Mouse (Mus musculus) CH12.LX (cell line): Measurements from ENCODE around the gene Zdhhc8.

ENCODE experiments used
- CHD1 ChIP-seq: IDR thresholded peaks from 2 replicates; pipeline ENCODE4 v1.6.1; 2012; ENCODE audit warnings: low read depth, low read length, improper control_type of control experiment, inconsistent platforms
- CHD2 ChIP-seq: IDR thresholded peaks from 2 replicates; pipeline ENCODE4 v1.6.1; 2011; ENCODE audit warnings: low read length, improper control_type of control experiment
- CTCF ChIP-seq, 2 experiments: IDR thresholded peaks in 1 of 2; conservative IDR thresholded peaks in 1 of 2; 2 replicates each; pipeline ENCODE4 v1.5.1; 2011 to 2012; ENCODE audit warnings: low read depth in 2 of 2, low read length in 2 of 2, improper control_type of control experiment in 1 of 2, inconsistent platforms in 1 of 2, mild to moderate bottlenecking in 1 of 2, moderate library complexity in 1 of 2
- EP300 ChIP-seq: IDR thresholded peaks from 2 replicates; pipeline ENCODE4 v1.6.1; 2011; ENCODE audit warnings: low read length, improper control_type of control experiment
- MAFK ChIP-seq: IDR thresholded peaks from 2 replicates; pipeline ENCODE4 v1.6.1; 2011; ENCODE audit warnings: low read length, improper control_type of control experiment; ENCODE audit not compliant: insufficient replicate concordance
- MAZ ChIP-seq: IDR thresholded peaks from 2 replicates; pipeline ENCODE4 v1.6.1; 2012; ENCODE audit warnings: low read depth, mild to moderate bottlenecking, inconsistent platforms, low read length, improper control_type of control experiment, moderate library complexity
- MEF2A ChIP-seq: IDR thresholded peaks from 2 replicates; pipeline ENCODE4 v1.6.1; 2014; ENCODE audit warnings: low read depth, mild to moderate bottlenecking, inconsistent platforms, low read length, improper control_type of control experiment, borderline replicate concordance
- NELFE ChIP-seq: IDR thresholded peaks from 2 replicates; pipeline ENCODE4 v1.6.1; 2011; ENCODE audit warnings: low read depth, low read length, improper control_type of control experiment
- POLR2A ChIP-seq: IDR thresholded peaks from 2 replicates; pipeline ENCODE4 v1.6.1; 2011; ENCODE audit warnings: low read depth, mild to moderate bottlenecking, improper control_type of control experiment, low read length
- POLR2AphosphoS2 ChIP-seq: IDR thresholded peaks from 2 replicates; pipeline ENCODE4 v1.6.1; 2011; ENCODE audit warnings: low read depth, low read length, improper control_type of control experiment
- RAD21 ChIP-seq: IDR thresholded peaks from 2 replicates; pipeline ENCODE4 v1.6.1; 2011; ENCODE audit warnings: low read depth, mild to moderate bottlenecking, low read length, improper control_type of control experiment, moderate library complexity

DNA sequence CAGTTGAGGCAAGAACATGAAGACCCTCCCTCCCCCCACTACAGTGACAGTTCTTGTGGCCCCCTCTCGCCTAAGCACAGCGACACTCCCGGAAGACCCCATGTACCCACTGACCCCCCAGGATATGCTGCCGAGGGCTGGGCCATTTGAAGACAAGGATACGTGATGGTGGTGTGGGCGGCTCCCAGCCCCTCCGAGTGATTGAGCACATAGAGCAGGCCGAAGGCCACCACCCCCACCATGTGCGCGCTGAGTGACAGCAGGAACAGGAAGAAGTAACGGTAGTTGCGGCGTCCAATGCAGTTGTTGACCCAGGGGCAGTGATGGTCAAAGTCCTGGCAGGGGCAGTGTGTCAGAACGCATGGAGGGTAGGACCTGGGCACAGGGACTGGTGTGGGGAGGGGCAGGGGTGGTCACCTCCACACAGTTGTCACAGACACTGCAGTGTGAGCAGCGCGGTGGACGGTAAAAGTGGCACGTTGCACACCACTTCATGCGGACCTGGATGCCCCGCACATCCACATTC, 7.0 kb downstream of the Zdhhc8 start:
- TF ChIP-seq CTCF (conservative IDR thresholded peaks at IDR 0.05 in 1 of 2, IDR thresholded peaks at IDR 0.05 in 1 of 2; ENCODE audit: low read depth in 2 of 2, low read length in 2 of 2) (no peak), POLR2A (no peak), MEF2A (no peak), MAZ (no peak), POLR2AphosphoS2 (no peak), RAD21 (no peak), CHD2 (no peak), NELFE (no peak), CHD1 (no peak), EP300 (no peak), MAFK (no peak)
